Mouse (Mus musculus): ENCODE results near the gene Alg12. TPM values are rescaled to one million over a fixed set of nuclear protein-coding genes. Genes with fewer than 3 reads are reported as not detected.

Gene Alg12
- total and polyA plus RNA-seq, 3 experiments: 7.2 to 11.0 (median 8.7) TPM

- H3K27ac ChIP-seq: no peak overlapping the region
Observed at GRCm38 (mm10) chr15:88853106-88853505, 34.0 kb upstream of the Alg12 start.

GRCm38 (mm10) chr15:88851507-88852149, 32.5 kb upstream of the Alg12 start:
- Histone ChIP-seq H3K36me3 (ENCODE audit: control insufficient read depth, insufficient read depth, low read length) (peaks cover 3% of the 10 kb centered on the region; the same call in 1 of the 2 replicates), H3K4me1 (ENCODE audit: control insufficient read depth, insufficient read depth, low read length) (peaks cover 45% of the 10 kb centered on the region), H3K9ac (ENCODE audit: low read depth, low read length) (peak overlapping the region; percentile 27; the same call in 1 of the 2 replicates), H3K27me3 (ENCODE audit: control insufficient read depth, insufficient read depth, low read length) (no peaks in the 10 kb centered on the region), H3K4me3 (no peak overlapping the region), H3K79me2 (replicated peaks; ENCODE audit: control insufficient read depth, insufficient read depth, low read length) (no peaks in the 10 kb centered on the region), H3K27ac (peak overlapping the region; percentile 91)
- no peak for DNase-seq
- WGBS: 82% methylated on average over 10 of the region's 10 CpGs
- no peak for TF ChIP-seq CTCF (IDR thresholded peaks at IDR 0.05)
- no peak for TF ChIP-seq EP300 (IDR thresholded peaks at IDR 0.05; ENCODE audit: insufficient read depth, low read depth, low read length)
- no peak for TF ChIP-seq POLR2A (IDR thresholded peaks at IDR 0.05; ENCODE audit: insufficient read depth, low read depth, low read length)
- intact Hi-C loops (cut with DNase I): no loop called here

More at GRCm38 (mm10) chr15:88853106-88853505, 34.0 kb upstream of the Alg12 start:
- Histone ChIP-seq H3K27me3 (ENCODE audit: control insufficient read depth, insufficient read depth, low read length) (no peaks in the 10 kb centered on the region), H3K9ac (ENCODE audit: low read depth, low read length) (no peak overlapping the region), H3K4me3 (no peak overlapping the region), H3K36me3 (ENCODE audit: control insufficient read depth, insufficient read depth, low read length) (peaks cover 3% of the 10 kb centered on the region; the same call in 1 of the 2 replicates), H3K79me2 (replicated peaks; ENCODE audit: control insufficient read depth, insufficient read depth, low read length) (no peaks in the 10 kb centered on the region), H3K4me1 (ENCODE audit: control insufficient read depth, insufficient read depth, low read length) (peaks cover 49% of the 10 kb centered on the region)
- intact Hi-C loops (cut with DNase I): no loop called here
- no peak for DNase-seq
- 88% methylated on average over 9 of the region's 9 CpGs for WGBS
- TF ChIP-seq POLR2A (IDR thresholded peaks at IDR 0.05; ENCODE audit: insufficient read depth, low read depth, low read length) (no peak), EP300 (IDR thresholded peaks at IDR 0.05; ENCODE audit: insufficient read depth, low read depth, low read length) (no peak), CTCF (IDR thresholded peaks at IDR 0.05) (no peak)

GRCm38 (mm10) chr15:88851076-88851475, 32.0 kb upstream of the Alg12 start:
- TF ChIP-seq EP300 (IDR thresholded peaks at IDR 0.05; ENCODE audit: insufficient read depth, low read depth, low read length) (no peak), POLR2A (IDR thresholded peaks at IDR 0.05; ENCODE audit: insufficient read depth, low read depth, low read length) (no peak), CTCF (IDR thresholded peaks at IDR 0.05) (no peak)
- peaks cover 45% of the 10 kb centered on the region for H3K4me1 ChIP-seq (ENCODE audit: control insufficient read depth, insufficient read depth, low read length)
- H3K9ac ChIP-seq (ENCODE audit: low read depth, low read length): peak overlapping the region; percentile 27
- peak overlapping the region; percentile 91 for H3K27ac ChIP-seq
- H3K79me2 ChIP-seq (replicated peaks; ENCODE audit: control insufficient read depth, insufficient read depth, low read length): no peaks in the 10 kb centered on the region
- peaks cover 3% of the 10 kb centered on the region; the same call in 1 of the 2 replicates for H3K36me3 ChIP-seq (ENCODE audit: control insufficient read depth, insufficient read depth, low read length)
- 57% methylated on average over 3 of the region's 3 CpGs for WGBS
- H3K27me3 ChIP-seq (ENCODE audit: control insufficient read depth, insufficient read depth, low read length): no peaks in the 10 kb centered on the region
- intact Hi-C loops (cut with DNase I): no loop called here
- no peak for DNase-seq
- no peak overlapping the region for H3K4me3 ChIP-seq

GRCm38 (mm10) chr15:88850146-88850826, 31.2 kb upstream of the Alg12 start:
- intact Hi-C loops (cut with DNase I): loop anchor here (1.0 kb wide), 2 partner anchors 10 to 12 kb away; partner anchors contain the start of gene Pim3
- 5% methylated on average over 10 of the region's 10 CpGs for WGBS
- Histone ChIP-seq H3K27me3 (ENCODE audit: control insufficient read depth, insufficient read depth, low read length) (no peaks in the 10 kb centered on the region), H3K36me3 (ENCODE audit: control insufficient read depth, insufficient read depth, low read length) (peaks cover 3% of the 10 kb centered on the region; the same call in 1 of the 2 replicates), H3K4me1 (ENCODE audit: control insufficient read depth, insufficient read depth, low read length) (peaks cover 37% of the 10 kb centered on the region), H3K27ac (peak overlapping the region; percentile 91), H3K4me3 (no peak overlapping the region), H3K79me2 (replicated peaks; ENCODE audit: control insufficient read depth, insufficient read depth, low read length) (no peaks in the 10 kb centered on the region), H3K9ac (ENCODE audit: low read depth, low read length) (peak overlapping the region; percentile 34)
- peak; percentile 95 for DNase-seq
- TF ChIP-seq POLR2A (IDR thresholded peaks at IDR 0.05; ENCODE audit: insufficient read depth, low read depth, low read length) (peak; percentile 77), CTCF (IDR thresholded peaks at IDR 0.05) (no peak), EP300 (IDR thresholded peaks at IDR 0.05; ENCODE audit: insufficient read depth, low read depth, low read length) (peak; percentile 100)

GRCm38 (mm10) chr15:88849621-88850020, 30.5 kb upstream of the Alg12 start:
- peak overlapping the region; percentile 91 for H3K27ac ChIP-seq
- 89% methylated on average over 2 of the region's 2 CpGs for WGBS
- DNase-seq: no peak
- TF ChIP-seq CTCF (IDR thresholded peaks at IDR 0.05): no peak
- TF ChIP-seq POLR2A (IDR thresholded peaks at IDR 0.05; ENCODE audit: insufficient read depth, low read depth, low read length): no peak
- no peak for TF ChIP-seq EP300 (IDR thresholded peaks at IDR 0.05; ENCODE audit: insufficient read depth, low read depth, low read length)
- no peak overlapping the region for H3K4me3 ChIP-seq
- intact Hi-C loops (cut with DNase I): loop anchor here (1.0 kb wide), 2 partner anchors 9 to 13 kb away; partner anchors contain the start of gene Pim3
- no peaks in the 10 kb centered on the region for H3K27me3 ChIP-seq (ENCODE audit: control insufficient read depth, insufficient read depth, low read length)
- no peak overlapping the region; the same call in 1 of the 2 replicates for H3K9ac ChIP-seq (ENCODE audit: low read depth, low read length)
- H3K36me3 ChIP-seq (ENCODE audit: control insufficient read depth, insufficient read depth, low read length): peaks cover 3% of the 10 kb centered on the region; the same call in 1 of the 2 replicates
- peaks cover 33% of the 10 kb centered on the region for H3K4me1 ChIP-seq (ENCODE audit: control insufficient read depth, insufficient read depth, low read length)
- no peaks in the 10 kb centered on the region for H3K79me2 ChIP-seq (replicated peaks; ENCODE audit: control insufficient read depth, insufficient read depth, low read length)
